Comparison of ENCODE assay signal across 10 mouse cellular contexts in the genomic region with DNA sequence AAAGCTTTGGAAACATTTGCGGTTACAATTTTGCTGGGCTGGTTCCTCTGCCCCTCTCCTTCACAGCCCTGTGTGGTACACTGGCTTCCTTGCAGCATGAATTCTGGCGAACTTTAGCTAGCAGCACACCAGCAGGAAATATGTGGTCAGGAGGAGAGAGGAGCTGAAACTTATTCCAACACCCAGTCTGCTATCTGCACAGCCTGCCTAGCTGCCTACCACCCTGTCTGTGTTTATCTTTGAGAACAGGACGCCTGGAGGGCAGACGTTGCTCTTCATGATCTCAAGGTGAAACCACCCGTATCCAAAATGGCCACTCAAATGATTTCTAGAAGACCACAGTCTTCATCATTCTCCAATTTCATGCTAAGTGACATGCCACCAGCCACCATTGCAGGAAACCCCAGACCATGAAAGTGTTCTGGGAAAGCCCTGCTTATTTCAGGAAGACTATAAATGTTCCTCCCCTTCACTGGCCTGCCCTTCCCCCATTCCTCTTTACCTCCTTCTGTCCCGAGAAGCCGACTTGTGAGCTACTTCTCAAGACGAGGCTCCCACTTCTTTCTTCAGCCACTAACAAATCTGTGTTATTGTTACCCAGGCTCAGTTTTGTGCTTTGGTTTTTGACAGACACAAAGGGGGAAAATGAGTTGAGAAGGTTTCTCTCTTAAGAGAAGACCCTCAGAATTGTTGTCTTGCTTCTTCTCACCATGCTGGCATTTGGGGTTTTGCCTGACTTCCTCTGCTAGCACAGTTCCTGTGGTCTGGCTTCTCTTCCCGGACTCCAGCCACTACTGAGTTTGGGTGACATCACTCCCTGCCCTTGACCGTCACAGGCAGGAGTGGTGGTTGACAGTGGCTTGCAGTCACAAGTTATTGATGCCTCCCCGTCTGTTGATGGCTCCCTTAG. TPM values are rescaled to one million over a fixed set of nuclear protein-coding genes. Genes with fewer than 3 reads are reported as not detected.
DNase-seq lines count a peak whose midpoint lies in the region; ATAC-seq and TF ChIP-seq lines count a peak whose summit lies in the region.
"Had no signal": no experiment of that assay in that cellular context is flagged by ENCODE, and none has a peak within 500 bp of the region (broad histone marks: within the 10 kb centered on the region; RNA-seq: fewer than 3 reads in every experiment).

No protein-coding gene starts in this region.

- H3K9ac ChIP-seq in lung, embryonic 16.5 days (ENCODE audit: low read length), result no peak overlapping the region
- peak overlapping the region; percentile 64 for H3K9ac ChIP-seq in liver, embryonic 11.5 days (ENCODE audit: low read depth, low read length)
- no peak overlapping the region for H3K9ac ChIP-seq in stomach, embryonic 15.5 days
- H3K9ac ChIP-seq: hindbrain, embryonic 12.5 days; neural tube, embryonic 13.5 days had no signal

- H3K4me3 ChIP-seq in lung, embryonic 16.5 days (ENCODE audit: low read length), result no peak overlapping the region
- H3K4me3 ChIP-seq in liver, embryonic 11.5 days (ENCODE audit: low read depth, low read length), result peak overlapping the region; percentile 12; the same call in 1 of the 2 replicates
- H3K4me3 ChIP-seq in stomach, embryonic 15.5 days (replicated peaks), result no peak overlapping the region
- H3K4me3 ChIP-seq in kidney, adult 2 months (ENCODE audit: insufficient read depth, low read depth, low read length), result no peak overlapping the region
- H3K4me3 ChIP-seq: hindbrain, embryonic 12.5 days; neural tube, embryonic 13.5 days had no signal

- no peaks in the 10 kb centered on the region; the same call in 1 of the 2 replicates for H3K4me1 ChIP-seq in lung, embryonic 16.5 days (replicated peaks; ENCODE audit: control insufficient read depth, insufficient read depth, low read length)
- H3K4me1 ChIP-seq in liver, embryonic 11.5 days (replicated peaks; ENCODE audit: control insufficient read depth, insufficient read depth, low read length), result peaks cover 16% of the 10 kb centered on the region
- H3K4me1 ChIP-seq in stomach, embryonic 15.5 days, result no peaks in the 10 kb centered on the region
- no peaks in the 10 kb centered on the region for H3K4me1 ChIP-seq in kidney, adult 2 months (ENCODE audit: control insufficient read depth, insufficient read depth, low read length)
- H3K4me1 ChIP-seq: hindbrain, embryonic 12.5 days; neural tube, embryonic 13.5 days had no signal

- no peaks in the 10 kb centered on the region for H3K27me3 ChIP-seq in lung, embryonic 16.5 days (ENCODE audit: control insufficient read depth, insufficient read depth, low read depth, low read length)
- H3K27me3 ChIP-seq in liver, embryonic 11.5 days (replicated peaks; ENCODE audit: control insufficient read depth, insufficient read depth, low read length), result no peaks in the 10 kb centered on the region
- H3K27me3 ChIP-seq in stomach, embryonic 15.5 days (replicated peaks), result no peaks in the 10 kb centered on the region
- H3K27me3 ChIP-seq in kidney, adult 2 months (replicated peaks; ENCODE audit: control insufficient read depth, insufficient read depth, low read length), result no peaks in the 10 kb centered on the region
- H3K27me3 ChIP-seq: hindbrain, embryonic 12.5 days; neural tube, embryonic 13.5 days had no signal

- no peaks in the 10 kb centered on the region for H3K9me3 ChIP-seq in lung, embryonic 16.5 days (ENCODE audit: control insufficient read depth, low read length)
- no peaks in the 10 kb centered on the region for H3K9me3 ChIP-seq in liver, embryonic 11.5 days (ENCODE audit: control insufficient read depth, low read length)
- no peaks in the 10 kb centered on the region for H3K9me3 ChIP-seq in stomach, embryonic 15.5 days
- H3K9me3 ChIP-seq: hindbrain, embryonic 12.5 days; neural tube, embryonic 13.5 days had no signal

- TF ChIP-seq CTCF in kidney, adult 2 months (conservative IDR thresholded peaks at IDR 0.05; ENCODE audit: insufficient read depth, insufficient read length, low read depth, low read length), result no peak

- ATAC-seq in lung, embryonic 16.5 days (ENCODE audit: low read depth), result 0 out of 2 replicates have a peak, but pooled peaks have one; percentile 18
- peak; percentile 98 for ATAC-seq in liver, embryonic 11.5 days (replicated peaks; ENCODE audit: low FRiP score)
- peak; percentile 94 for ATAC-seq in stomach, embryonic 15.5 days (ENCODE audit: insufficient read depth, low FRiP score, low read depth)

- H3K27ac ChIP-seq in lung, embryonic 16.5 days (ENCODE audit: low read length), result no peak overlapping the region
- H3K27ac ChIP-seq in liver, embryonic 11.5 days (ENCODE audit: low read depth, low read length), result peak overlapping the region; percentile 99
- no peak overlapping the region; the same call in 1 of the 2 replicates for H3K27ac ChIP-seq in stomach, embryonic 15.5 days
- no peak overlapping the region for H3K27ac ChIP-seq in kidney, adult 2 months (ENCODE audit: insufficient read depth, low read depth, low read length)
- H3K27ac ChIP-seq: hindbrain, embryonic 12.5 days; neural tube, embryonic 13.5 days had no signal

- 44% methylated on average over 11 of the region's 11 CpGs for WGBS in lung, embryonic 16.5 days
- 32% methylated on average over 11 of the region's 11 CpGs for WGBS in liver, embryonic 11.5 days
- WGBS in stomach, embryonic 15.5 days, result 51% methylated on average over 11 of the region's 11 CpGs
- WGBS in kidney, adult 2 months, result 57% methylated on average over 11 of the region's 11 CpGs

- no peak overlapping the region for H3K4me2 ChIP-seq in lung, embryonic 16.5 days (ENCODE audit: low read depth, low read length)
- peak overlapping the region; percentile 64 for H3K4me2 ChIP-seq in liver, embryonic 11.5 days
- H3K4me2 ChIP-seq in stomach, embryonic 15.5 days, result no peak overlapping the region
- H3K4me2 ChIP-seq: hindbrain, embryonic 12.5 days; neural tube, embryonic 13.5 days had no signal

- no peak for DNase-seq in lung, postnatal 14 days
- DNase-seq in c-Kit-negative CD71-positive TER-119-positive erythroid progenitor cells, embryonic 14.5 days (ENCODE audit: low read depth, low spot score), result peak; percentile 80
- peak; percentile 56 for DNase-seq in liver, embryonic 11.5 days (ENCODE audit: low spot score)
- DNase-seq in kidney, adult 2 months, result no peak
- no peak for DNase-seq in urinary bladder, adult 2 months (ENCODE audit: low spot score)
- DNase-seq in lung, postnatal 10 days, result no peak

- H3K36me3 ChIP-seq in lung, embryonic 16.5 days (ENCODE audit: control insufficient read depth, insufficient read depth, low read length), result no peaks in the 10 kb centered on the region
- no peaks in the 10 kb centered on the region for H3K36me3 ChIP-seq in liver, embryonic 11.5 days (ENCODE audit: control insufficient read depth, insufficient read depth, low read length)
- H3K36me3 ChIP-seq in stomach, embryonic 15.5 days, result no peaks in the 10 kb centered on the region
- no peaks in the 10 kb centered on the region for H3K36me3 ChIP-seq in kidney, adult 2 months (ENCODE audit: control insufficient read depth, insufficient read depth, low read length)
- H3K36me3 ChIP-seq: hindbrain, embryonic 12.5 days; neural tube, embryonic 13.5 days had no signal

- TF ChIP-seq POLR2A in kidney, adult 2 months (IDR thresholded peaks at IDR 0.05; ENCODE audit: low read depth, low read length), result no peak

RNA-seq across cellular contexts. Expression of gene Selenof, which starts 58.2 kb away (rescaled TPM):
- polyA plus RNA-seq in lung, embryonic 16.5 days (2015; fragmentation: Nextera tagmentation; extraction: Ambion mirVana), result 756 and 782 TPM in 2 replicates
- polyA plus RNA-seq in liver, embryonic 11.5 days (2014; fragmentation: Nextera tagmentation; extraction: Ambion mirVana), result 369 and 370 TPM in 2 replicates
- 640 and 675 TPM in 2 replicates for polyA plus RNA-seq in stomach, embryonic 15.5 days (2015; fragmentation: Nextera tagmentation; extraction: Ambion mirVana)
- 215 and 275 TPM in 2 replicates for polyA plus RNA-seq in kidney, adult 2 months (2012; rRNA removed)
- 422 and 491 TPM in 2 replicates for polyA plus RNA-seq in urinary bladder, adult 2 months (2012; rRNA removed)

RNA-seq across cellular contexts. Expression of gene Hs2st1, which starts 58.3 kb away (rescaled TPM):
- polyA plus RNA-seq in lung, embryonic 16.5 days (2015; fragmentation: Nextera tagmentation; extraction: Ambion mirVana), result 10.9 and 14.5 TPM in 2 replicates
- 7.2 and 7.3 TPM in 2 replicates for polyA plus RNA-seq in liver, embryonic 11.5 days (2014; fragmentation: Nextera tagmentation; extraction: Ambion mirVana)
- polyA plus RNA-seq in stomach, embryonic 15.5 days (2015; fragmentation: Nextera tagmentation; extraction: Ambion mirVana), result 12.8 and 13.9 TPM in 2 replicates
- 4.9 and 5.2 TPM in 2 replicates for polyA plus RNA-seq in kidney, adult 2 months (2012; rRNA removed)
- polyA plus RNA-seq in urinary bladder, adult 2 months (2012; rRNA removed), result 9.8 and 11.5 TPM in 2 replicates

Comparison
In these comparisons a context has a peak if more than half of its experiments do, and no peak if none do; other contexts are left out.
1. ATAC-seq: peak in every context shown above with its lines; median percentile 98 in liver, embryonic 11.5 days; 94 in stomach, embryonic 15.5 days; 18 in lung, embryonic 16.5 days.
2. DNase-seq: peak in c-Kit-negative CD71-positive TER-119-positive erythroid progenitor cells, embryonic 14.5 days (single experiment) and liver, embryonic 11.5 days (single experiment); none in lung, postnatal 14 days (single experiment), kidney, adult 2 months (single experiment), urinary bladder, adult 2 months (single experiment) and lung, postnatal 10 days (single experiment).